Mouse (Mus musculus) liver, adult 2 months (tissue): ENCODE measurements around the gene Krtap24-1. TPM values are rescaled to one million over a fixed set of nuclear protein-coding genes. Genes with fewer than 3 reads are reported as not detected.

ENCODE experiments used
- DNase-seq: peaks from one replicate; pipeline ENCODE4 v3.0.0-alpha.2; 2011; ENCODE audit warnings: low read depth, low spot score; ENCODE audit errors: extremely low read depth
- H3K27ac ChIP-seq: fragments of 200-500 bp; replicated peaks from 2 replicates; pipeline ENCODE4 v1.5.1; 2012; ENCODE audit warnings: low read depth, mild to moderate bottlenecking, control low read depth, inconsistent platforms, low read length; ENCODE audit not compliant: insufficient read depth
- H3K27me3 ChIP-seq: fragments of 200-500 bp; 2 replicates; pipeline ENCODE4 v1.6.1; 2012; ENCODE audit warnings: mild to moderate bottlenecking, moderate library complexity, low read length, inconsistent platforms; ENCODE audit not compliant: control insufficient read depth, insufficient read depth
- H3K36me3 ChIP-seq: fragments of 200-500 bp; 2 replicates; pipeline ENCODE4 v1.6.1; 2012; ENCODE audit warnings: low read length, inconsistent platforms; ENCODE audit not compliant: control insufficient read depth, insufficient read depth
- H3K4me1 ChIP-seq: fragments of 200-500 bp; 2 replicates; pipeline ENCODE4 v1.6.1; 2011; ENCODE audit warnings: low read length; ENCODE audit not compliant: control insufficient read depth, insufficient read depth
- H3K4me3 ChIP-seq: fragments of 200-500 bp; 2 replicates; pipeline ENCODE4 v1.5.1; 2011; ENCODE audit warnings: low read depth, mild to moderate bottlenecking, control low read depth, low read length, moderate library complexity; ENCODE audit not compliant: insufficient read depth
- H3K79me2 ChIP-seq: fragments of 200-500 bp; 2 replicates; pipeline ENCODE4 v1.6.1; 2012; ENCODE audit warnings: inconsistent platforms, mild to moderate bottlenecking, low read length, moderate library complexity; ENCODE audit not compliant: control insufficient read depth, insufficient read depth
- H3K9ac ChIP-seq: fragments of 200-500 bp; 2 replicates; pipeline ENCODE4 v1.6.1; 2012; ENCODE audit warnings: low read depth, mild to moderate bottlenecking, control low read depth, inconsistent platforms, low read length
- CTCF ChIP-seq: fragments of 200-500 bp; IDR thresholded peaks from 2 replicates; pipeline ENCODE4 v1.5.1; 2011; ENCODE audit warnings: low read depth, low read length, control low read depth
- POLR2A ChIP-seq: fragments of 200-500 bp; IDR thresholded peaks from 2 replicates; pipeline ENCODE4 v1.6.1; 2011; ENCODE audit warnings: low read length, control low read depth; ENCODE audit not compliant: insufficient read depth; ENCODE audit errors: extremely low read depth
- WGBS: fragments of 180-500 bp; shearing (Covaris S2); methylation state at CpG from one replicate; pipeline ENCODE4 v1.1.7; 2018; 5-methylcytosine and 5-hydroxymethylcytosine counted together
- polyA plus RNA-seq: library from polyadenylated mRNA; depleted of rRNA; stranded (reverse); fragments of >200 nt; gene quantifications from 2 replicates; pipeline ENCODE4 v1.2.3, GENCODE M21; 2012; rRNA removed
- total RNA-seq: library from RNA; depleted of rRNA; stranded (reverse); fragments of >200 nt; gene quantifications from 2 replicates; pipeline ENCODE4 v1.2.3, GENCODE M21; 2014; rRNA removed

Krtap24-1 gene
- total and polyA plus RNA-seq, 2 experiments: not detected

DNA sequence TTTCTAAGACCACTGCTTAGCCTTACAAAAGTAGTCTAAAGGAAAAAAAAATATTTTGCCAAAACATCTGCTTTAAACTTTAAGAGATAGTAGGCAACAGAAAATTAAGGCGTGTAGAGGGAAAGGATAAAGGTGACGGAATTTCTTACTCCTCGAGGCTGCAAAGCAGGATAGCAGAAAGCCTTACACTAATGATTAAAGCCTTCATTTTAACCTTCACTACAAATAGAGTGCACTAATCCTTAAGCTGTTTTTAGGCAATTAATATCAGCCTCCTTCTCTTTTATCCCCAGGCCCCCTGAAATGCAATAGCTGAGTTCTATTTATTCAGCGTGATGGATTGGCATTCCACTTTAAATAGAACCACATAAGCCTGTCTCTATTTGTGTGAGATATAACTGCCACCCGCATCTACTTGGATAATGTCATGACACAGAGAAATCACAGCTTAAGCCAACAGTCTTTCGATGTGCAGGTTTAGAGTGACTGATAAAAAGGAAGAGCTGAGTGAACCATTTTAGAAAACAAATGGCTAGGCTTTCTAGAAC lies 50.4 kb downstream of the Krtap24-1 start:
- Histone ChIP-seq H3K27me3 (no peaks in the 10 kb centered on the region), H3K9ac (no peak overlapping the region), H3K4me1 (no peaks in the 10 kb centered on the region), H3K4me3 (no peak overlapping the region), H3K36me3 (no peaks in the 10 kb centered on the region), H3K27ac (no peak overlapping the region), H3K79me2 (no peaks in the 10 kb centered on the region)
- WGBS: 47% methylated on average over 6 of the region's 6 CpGs
- TF ChIP-seq POLR2A: no peak
- no peak for TF ChIP-seq CTCF
- no peak for DNase-seq

Other genes with a start within 250 kb of the Krtap24-1 start
- not detected in 2 replicates for gene Cldn17, start 105.3 kb downstream of the Krtap24-1 start, total RNA-seq
- not detected in 2 replicates for gene Cldn17, start 105.3 kb downstream of the Krtap24-1 start, polyA plus RNA-seq
- 0.13 and 0.37 TPM in 2 replicates for gene Cldn8, start 49.1 kb downstream of the Krtap24-1 start, total RNA-seq
- 0.05 TPM in 1 of 2 replicates, not detected in the other for gene Cldn8, start 49.1 kb downstream of the Krtap24-1 start, polyA plus RNA-seq
- not detected in 2 replicates for gene 2310079G19Rik, start 15.4 kb upstream of the Krtap24-1 start, total RNA-seq
- not detected in 2 replicates for gene 2310079G19Rik, start 15.4 kb upstream of the Krtap24-1 start, polyA plus RNA-seq
- gene Krtap26-1, start 35.5 kb upstream of the Krtap24-1 start, total RNA-seq: not detected in 2 replicates
- gene Krtap26-1, start 35.5 kb upstream of the Krtap24-1 start, polyA plus RNA-seq: not detected in 2 replicates
- gene Krtap27-1, start 59.4 kb upstream of the Krtap24-1 start, total RNA-seq: not detected in 2 replicates
- gene Krtap27-1, start 59.4 kb upstream of the Krtap24-1 start, polyA plus RNA-seq: not detected in 2 replicates
- gene 2310061N02Rik, start 95.7 kb upstream of the Krtap24-1 start, total RNA-seq: not detected in 2 replicates
- gene 2310061N02Rik, start 95.7 kb upstream of the Krtap24-1 start, polyA plus RNA-seq: not detected in 2 replicates
- gene Krtap13-1, start 116.6 kb upstream of the Krtap24-1 start, total RNA-seq: not detected in 2 replicates
- gene Krtap13-1, start 116.6 kb upstream of the Krtap24-1 start, polyA plus RNA-seq: not detected in 2 replicates
- not detected in 2 replicates for gene Krtap13, start 139.4 kb upstream of the Krtap24-1 start, total RNA-seq
- not detected in 2 replicates for gene Krtap13, start 139.4 kb upstream of the Krtap24-1 start, polyA plus RNA-seq
- gene 2310034C09Rik, start 146.6 kb upstream of the Krtap24-1 start, total RNA-seq: not detected in 2 replicates
- gene 2310034C09Rik, start 146.6 kb upstream of the Krtap24-1 start, polyA plus RNA-seq: not detected in 2 replicates
- gene 2310057N15Rik, start 161.9 kb upstream of the Krtap24-1 start, total RNA-seq: not detected in 2 replicates
- not detected in 2 replicates for gene 2310057N15Rik, start 161.9 kb upstream of the Krtap24-1 start, polyA plus RNA-seq
- gene Gm5965, start 165.6 kb upstream of the Krtap24-1 start, total RNA-seq: not detected in 2 replicates
- not detected in 2 replicates for gene Gm5965, start 165.6 kb upstream of the Krtap24-1 start, polyA plus RNA-seq
- not detected in 2 replicates for gene Gm20741, start 199.9 kb upstream of the Krtap24-1 start, total RNA-seq
- not detected in 2 replicates for gene Gm20741, start 199.9 kb upstream of the Krtap24-1 start, polyA plus RNA-seq
- gene Krtap15, start 207.9 kb upstream of the Krtap24-1 start, total RNA-seq: not detected in 2 replicates
- gene Krtap15, start 207.9 kb upstream of the Krtap24-1 start, polyA plus RNA-seq: not detected in 2 replicates
- gene Krtap14, start 213.9 kb upstream of the Krtap24-1 start, total RNA-seq: not detected in 2 replicates
- not detected in 2 replicates for gene Krtap14, start 213.9 kb upstream of the Krtap24-1 start, polyA plus RNA-seq